Mouse (Mus musculus) cortical plate, adult 2 months (tissue): ENCODE results near the gene Ddx31.

Source experiments
- CTCF ChIP-seq: fragments of 200-500 bp; IDR thresholded peaks from 2 replicates; pipeline ENCODE4 v1.5.1; 2011; ENCODE audit warnings: mild to moderate bottlenecking, control low read depth, low read length; ENCODE audit not compliant: insufficient read depth; ENCODE audit errors: extremely low read depth
- POLR2A ChIP-seq: fragments of 200-500 bp; IDR thresholded peaks from 2 replicates; pipeline ENCODE4 v1.6.1; 2011; ENCODE audit warnings: mild to moderate bottlenecking, low read length, control low read depth; ENCODE audit not compliant: insufficient read depth; ENCODE audit errors: extremely low read depth

DNA sequence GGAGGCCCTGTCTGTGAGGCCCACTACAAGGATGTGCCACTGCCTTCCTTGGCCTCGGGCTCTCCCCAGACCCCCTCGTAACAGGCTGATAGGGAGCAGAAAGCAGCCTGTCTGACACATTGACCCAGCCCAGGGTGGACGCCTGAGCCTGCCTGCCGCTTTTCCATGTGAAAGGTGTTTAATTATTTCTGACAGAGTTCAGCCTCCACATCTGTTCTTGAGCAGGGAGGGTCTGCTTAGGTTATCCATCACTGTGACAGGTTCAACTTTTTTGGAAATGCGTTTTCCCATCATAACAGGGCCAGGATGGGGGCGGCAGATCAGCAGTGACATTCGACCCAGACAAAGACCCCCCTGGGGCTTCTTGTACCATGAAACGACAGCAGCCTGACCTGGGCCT is 112.8 kb downstream of the Ddx31 start:
- TF ChIP-seq POLR2A (no peak), CTCF (no peak)
